Mouse (Mus musculus): ENCODE measurements around the gene Ctdsp2. TPM values are rescaled to one million over a fixed set of nuclear protein-coding genes. Genes with fewer than 3 reads are reported as not detected.

The Ctdsp2 gene
- polyA plus RNA-seq, 2 experiments from 2014 or later, result 35.4 to 37.8 TPM

GRCm38 (mm10) chr10:126990313-126991056, 12.0 kb downstream of the Ctdsp2 start:
- peak; percentile 90 for ATAC-seq

GRCm38 (mm10) chr10:126991676-126992075, 13.2 kb downstream of the Ctdsp2 start:
- no peak for ATAC-seq

- no peak for ATAC-seq
Measured at GRCm38 (mm10) chr10:126993621-126994020, 15.1 kb downstream of the Ctdsp2 start.

GRCm38 (mm10) chr10:126997340-126998113, 19.0 kb downstream of the Ctdsp2 start:
- ATAC-seq, result no peak

- no peak for ATAC-seq
Measured at GRCm38 (mm10) chr10:127000529-127000928, 22.0 kb downstream of the Ctdsp2 start, which contains the start of gene Avil. TSS of gene Avil (plus strand) at chr10:127000709.

GRCm38 (mm10) chr10:127001297-127001696, 22.8 kb downstream of the Ctdsp2 start:
- ATAC-seq, result no peak

- ATAC-seq, result no peak
Measured at GRCm38 (mm10) chr10:127002056-127002455, 23.5 kb downstream of the Ctdsp2 start.

GRCm38 (mm10) chr10:127002765-127003164, 24.2 kb downstream of the Ctdsp2 start:
- no peak for ATAC-seq

GRCm38 (mm10) chr10:127003334-127003733, 24.8 kb downstream of the Ctdsp2 start:
- no peak for ATAC-seq

- ATAC-seq, result no peak
Measured at GRCm38 (mm10) chr10:127003806-127004205, 25.3 kb downstream of the Ctdsp2 start.

GRCm38 (mm10) chr10:127016488-127016887, 38.0 kb downstream of the Ctdsp2 start:
- no peak for ATAC-seq

GRCm38 (mm10) chr10:127017071-127017470, 38.6 kb downstream of the Ctdsp2 start:
- ATAC-seq, result no peak

- ATAC-seq, result no peak
Measured at GRCm38 (mm10) chr10:127018422-127018821, 39.9 kb downstream of the Ctdsp2 start.

GRCm38 (mm10) chr10:127030336-127031296, 52.1 kb downstream of the Ctdsp2 start, which contains the start of gene Tsfm:
TSS of gene Tsfm (minus strand) at chr10:127030840.
- ATAC-seq, result peak; percentile 85

- ATAC-seq, result no peak
Measured at GRCm38 (mm10) chr10:127033301-127033741, 54.8 kb downstream of the Ctdsp2 start.

- ATAC-seq, result no peak
Measured at GRCm38 (mm10) chr10:127036273-127036672, 57.8 kb downstream of the Ctdsp2 start.

- no peak for ATAC-seq
Measured at GRCm38 (mm10) chr10:127037641-127038040, 59.1 kb downstream of the Ctdsp2 start.

GRCm38 (mm10) chr10:127040569-127041214, 62.2 kb downstream of the Ctdsp2 start:
- ATAC-seq, result no peak

- ATAC-seq, result peak; percentile 70
Measured at GRCm38 (mm10) chr10:127041274-127041766, 62.8 kb downstream of the Ctdsp2 start, which contains the start of the genes Mettl1 and Eef1akmt3. TSS of gene Mettl1 (plus strand) at chr10:127041414. TSS of gene Eef1akmt3 (minus strand) at chr10:127041513.

GRCm38 (mm10) chr10:127041774-127042338, 63.3 kb downstream of the Ctdsp2 start:
- peak; percentile 87 for ATAC-seq
